Mouse (Mus musculus): Measurements from ENCODE around the gene Dctn3.
A peak's percentile ranks its signal among the peaks of the same experiment; 100 is the strongest.

- TF ChIP-seq CTCF (conservative IDR thresholded peaks at IDR 0.05; ENCODE audit: low read length) = peak; percentile 75
- TF ChIP-seq POU5F1 (IDR thresholded peaks at IDR 0.05; ENCODE audit: borderline replicate concordance, low read length) = no peak
These were observed 8.7 kb downstream of the Dctn3 start for GRCm38 (mm10) chr4:41714276-41714675.

Measured in E14TG2a.4 (cell line).